Mouse (Mus musculus) ovary, adult 18-20 months (tissue): ENCODE results near the gene Ptk7.
"Not testable (repeated sequence)": the region's sequence is repeated elsewhere in the genome, so short reads cannot be mapped to it uniquely, and the experiment has no call there.

ENCODE experiments used
- DNase-seq: peaks from one replicate; pipeline ENCODE4 v3.0.0; 2022; ENCODE audit warnings: low spot score, mixed read lengths

Gene Ptk7

DNA sequence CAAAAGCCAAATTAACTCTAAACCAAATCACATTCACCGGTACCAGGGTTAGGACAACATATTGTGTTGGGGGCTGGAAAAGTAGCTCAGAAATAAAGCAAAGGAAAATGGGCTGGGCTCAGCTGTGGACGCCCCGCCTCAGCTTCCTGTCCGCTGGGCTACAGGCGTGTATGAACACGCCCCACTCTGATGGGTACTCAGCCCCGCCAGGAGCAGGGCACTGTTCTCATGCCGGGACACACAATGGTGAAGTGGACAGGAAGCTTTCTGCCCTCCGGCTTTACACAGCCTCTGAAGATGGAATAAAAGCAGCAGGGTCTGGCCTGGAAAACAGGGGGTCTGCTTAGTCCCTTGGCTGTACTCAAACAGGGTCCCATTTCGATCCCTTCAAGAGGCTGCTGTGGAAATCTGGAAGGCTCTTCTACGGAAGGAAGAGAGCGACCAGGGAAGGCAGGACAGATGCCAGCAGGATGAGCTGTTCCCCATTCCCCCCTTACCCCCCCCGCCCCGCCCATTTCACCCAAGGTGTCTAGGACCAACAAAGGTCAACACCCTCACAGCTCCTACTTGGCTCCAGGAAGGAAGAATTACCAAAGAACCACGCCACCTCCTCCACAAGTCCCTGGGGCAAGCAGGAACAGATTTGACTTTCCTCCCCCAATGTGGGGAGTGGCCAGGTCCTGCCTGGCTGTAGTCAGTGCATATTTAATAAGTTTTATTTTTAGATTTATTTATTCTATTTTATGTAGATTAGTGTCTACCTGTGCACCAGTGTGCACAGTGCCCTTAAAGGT, 19.4 kb downstream of the Ptk7 start:
- DNase-seq = no peak

- no peak for DNase-seq
These were observed 23.3 kb downstream of the Ptk7 start for GRCm38 (mm10) chr17:46605987-46606386.

DNA sequence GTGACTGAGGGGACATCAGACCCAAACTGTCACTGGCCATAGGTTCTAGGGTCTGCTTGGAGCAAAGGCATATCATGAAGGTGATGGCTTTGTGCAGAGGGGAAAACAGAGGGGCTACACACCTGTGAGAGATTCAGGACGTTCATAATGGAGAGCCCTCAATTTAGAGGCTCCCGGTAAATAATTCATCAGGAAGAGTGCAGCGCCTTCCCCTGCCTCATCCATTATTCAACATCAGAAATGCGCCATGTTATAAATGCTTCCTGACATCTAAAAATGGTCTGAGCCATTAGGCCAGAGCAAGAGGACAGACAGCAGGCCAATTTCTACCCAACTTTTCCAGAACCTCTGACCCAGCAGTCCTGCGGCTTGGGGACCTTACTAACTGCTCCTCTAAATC, 24.2 kb downstream of the Ptk7 start:
- no peak for DNase-seq

DNA sequence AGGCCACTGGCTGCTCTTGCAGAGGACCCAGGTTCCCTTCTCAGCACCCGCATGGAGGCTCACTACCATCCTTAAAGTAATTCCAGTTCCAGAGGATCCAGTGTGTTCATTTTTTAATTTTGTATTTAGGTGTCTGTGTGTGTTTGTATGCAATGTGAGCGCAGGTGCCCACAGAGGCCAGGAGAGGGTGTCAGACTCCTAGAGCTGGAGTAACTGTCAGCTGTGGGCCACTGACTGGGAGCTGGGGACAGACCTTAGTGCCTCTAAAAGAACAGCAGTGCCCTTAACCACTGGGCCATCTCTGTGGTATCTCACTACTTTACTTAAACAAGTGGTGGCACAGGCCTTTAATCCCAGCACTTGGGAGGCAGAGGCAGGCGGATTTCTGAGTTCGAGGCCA, 26.1 kb downstream of the Ptk7 start:
- no peak for DNase-seq

DNA sequence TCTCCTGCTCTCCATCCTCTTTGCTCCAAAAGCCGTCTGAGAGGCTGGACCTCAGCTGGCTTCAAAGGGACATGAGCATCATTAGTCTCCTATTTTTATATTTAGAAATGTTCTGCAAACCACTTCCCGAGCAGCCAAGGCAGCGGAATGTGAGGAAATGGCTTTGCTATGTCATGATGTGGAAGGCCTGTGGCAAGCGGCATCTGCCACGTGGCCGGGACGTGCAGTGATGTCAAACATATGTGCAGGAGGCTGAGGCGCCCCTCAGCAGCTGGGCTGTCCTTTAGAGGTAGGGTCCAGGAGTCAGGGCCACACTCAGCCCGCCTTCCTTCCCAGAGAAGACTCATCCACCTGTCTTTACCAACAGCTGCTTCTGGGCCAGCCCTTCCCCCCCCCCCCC, 27.1 kb downstream of the Ptk7 start:
- DNase-seq = no peak

- no peak for DNase-seq
These were observed 28.7 kb downstream of the Ptk7 start for GRCm38 (mm10) chr17:46600569-46600968.

DNA sequence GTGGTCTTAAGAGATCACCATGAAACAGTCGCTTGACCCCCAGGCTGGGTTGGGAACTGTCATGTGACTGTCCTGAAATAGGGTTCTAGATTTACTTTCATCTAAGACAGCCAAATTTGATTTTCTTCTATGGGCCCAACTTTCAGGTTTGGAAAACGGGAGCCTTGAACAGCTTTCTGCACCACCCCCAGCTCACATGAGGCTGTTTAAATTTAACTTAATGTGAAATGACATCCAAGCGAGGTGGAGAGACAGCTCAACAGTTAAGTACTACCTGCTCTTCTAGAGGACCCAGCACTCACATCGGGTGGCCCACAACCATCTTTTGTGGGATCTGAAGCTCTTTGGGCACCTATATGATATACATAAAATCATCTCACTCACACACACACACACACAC, 30.3 kb downstream of the Ptk7 start:
- DNase-seq = no peak

- DNase-seq = no peak
These were observed 31.3 kb downstream of the Ptk7 start for GRCm38 (mm10) chr17:46597956-46598355.

- no peak for DNase-seq
These were observed 34.0 kb downstream of the Ptk7 start for GRCm38 (mm10) chr17:46595336-46595735.

DNA sequence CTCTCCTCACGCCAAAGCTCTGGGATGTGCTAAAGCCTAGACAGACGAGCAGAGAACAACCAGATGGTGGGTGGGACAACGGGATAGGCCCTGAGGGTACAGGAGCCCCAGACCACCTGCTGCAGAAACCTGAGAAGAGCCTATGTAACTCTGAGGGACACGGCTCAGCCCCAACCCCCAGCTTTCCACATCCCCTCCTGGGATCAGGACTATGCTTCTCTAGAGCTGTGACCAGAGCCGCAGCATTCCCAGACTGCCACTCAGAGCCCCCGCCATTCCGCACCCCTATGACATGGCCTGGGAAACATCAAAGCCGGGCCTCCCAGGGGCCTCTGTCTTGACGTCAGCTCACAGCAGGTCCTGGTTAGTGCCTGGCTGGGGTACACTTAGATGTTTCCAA, 34.7 kb downstream of the Ptk7 start:
- no peak for DNase-seq

- no peak for DNase-seq
These were observed 36.2 kb downstream of the Ptk7 start for GRCm38 (mm10) chr17:46593124-46593523.

GRCm38 (mm10) chr17:46591406-46591805, 37.9 kb downstream of the Ptk7 start:
- no peak for DNase-seq

GRCm38 (mm10) chr17:46590439-46590838, 38.9 kb downstream of the Ptk7 start:
- no peak for DNase-seq

DNA sequence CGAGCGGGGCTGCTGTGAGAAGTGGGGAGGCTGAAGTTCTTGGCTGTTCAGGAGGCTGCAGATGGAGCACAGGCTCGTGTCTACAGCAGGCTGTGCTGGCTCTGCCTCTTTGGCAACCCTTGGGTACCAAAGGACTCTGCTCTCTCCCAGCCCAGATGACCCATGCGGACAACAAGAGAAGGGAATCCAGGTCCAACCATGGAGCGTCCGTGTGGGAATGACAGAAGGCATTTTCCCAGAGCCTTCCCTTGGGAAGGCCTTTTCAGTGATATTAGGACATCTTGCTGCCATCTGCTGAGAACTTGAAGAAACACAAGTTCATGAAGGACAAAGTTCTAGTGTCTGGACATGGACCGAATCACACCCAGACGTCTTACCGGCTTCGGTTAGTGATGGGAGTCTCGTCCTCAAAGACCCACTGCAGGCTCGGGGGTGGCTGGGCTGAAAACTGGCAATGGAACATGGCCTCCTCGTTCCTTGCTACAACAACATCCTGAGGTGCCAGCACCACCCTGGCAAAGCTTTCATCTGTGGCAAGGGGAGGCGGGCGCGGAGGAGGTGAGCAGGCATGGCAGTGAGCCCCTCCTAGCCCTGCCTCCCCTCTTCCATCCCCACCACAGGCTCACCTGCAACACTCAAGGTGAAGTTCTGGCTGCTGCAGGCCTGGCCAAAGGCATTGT, 39.5 kb downstream of the Ptk7 start:
- DNase-seq = no peak

DNA sequence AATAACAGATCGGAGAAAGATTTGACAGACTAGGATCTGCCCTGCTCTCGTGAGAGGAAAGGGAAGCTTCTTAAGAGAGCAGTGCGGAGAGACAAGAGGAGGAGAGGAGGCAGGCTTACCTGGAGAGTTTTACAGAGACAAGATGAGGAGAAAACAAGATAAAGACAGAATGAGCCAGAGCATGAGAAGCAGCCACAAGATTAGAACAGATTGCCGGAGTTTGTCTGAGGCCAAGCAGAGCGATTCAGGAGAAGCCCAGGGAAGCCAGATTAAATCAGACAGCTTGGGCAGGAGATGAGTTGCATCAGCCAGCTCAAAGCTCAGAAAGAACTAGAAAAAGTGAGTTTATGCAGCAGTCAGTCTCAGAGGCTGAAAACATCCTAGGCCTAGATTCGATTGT, 40.4 kb downstream of the Ptk7 start:
- DNase-seq = no peak

DNA sequence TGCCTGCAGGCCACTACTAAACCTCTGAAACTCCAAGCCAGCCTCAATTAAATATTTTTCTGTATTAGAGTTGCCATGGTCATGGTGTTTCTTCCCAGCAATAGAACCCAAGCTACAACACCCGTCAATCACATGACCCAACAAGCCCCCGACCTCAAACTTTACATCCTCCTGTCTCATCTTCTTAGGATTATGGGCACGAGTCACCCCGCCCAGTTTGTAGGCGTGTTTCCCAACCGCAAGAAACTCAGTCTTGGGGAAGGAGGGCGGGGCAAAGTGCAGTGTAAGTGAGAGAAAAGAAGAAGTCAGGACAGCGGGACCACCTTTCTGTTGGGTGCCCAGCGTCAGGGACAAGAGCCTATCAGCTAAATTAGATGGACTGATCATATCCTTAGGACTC, 41.1 kb downstream of the Ptk7 start:
- DNase-seq = no peak

DNA sequence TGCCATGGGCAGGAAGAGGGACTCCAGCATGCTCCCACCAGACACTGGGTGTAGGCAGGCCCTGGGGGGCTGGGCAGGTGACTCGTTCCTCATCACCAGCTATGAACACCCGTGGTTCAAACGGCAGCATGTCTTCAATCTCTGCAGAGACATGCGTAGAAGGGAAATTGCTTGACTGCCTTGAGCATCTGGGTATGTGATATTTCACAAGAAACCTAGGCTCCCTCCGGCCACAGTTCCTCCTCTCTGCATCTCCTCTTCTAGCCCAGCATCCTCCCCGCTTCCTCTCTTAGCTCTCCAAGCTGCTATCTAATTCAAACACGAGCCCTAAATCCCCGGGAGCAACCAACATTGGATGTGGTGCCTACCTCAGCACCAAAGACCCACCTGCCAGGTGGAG, 43.0 kb downstream of the Ptk7 start:
- no peak for DNase-seq

DNA sequence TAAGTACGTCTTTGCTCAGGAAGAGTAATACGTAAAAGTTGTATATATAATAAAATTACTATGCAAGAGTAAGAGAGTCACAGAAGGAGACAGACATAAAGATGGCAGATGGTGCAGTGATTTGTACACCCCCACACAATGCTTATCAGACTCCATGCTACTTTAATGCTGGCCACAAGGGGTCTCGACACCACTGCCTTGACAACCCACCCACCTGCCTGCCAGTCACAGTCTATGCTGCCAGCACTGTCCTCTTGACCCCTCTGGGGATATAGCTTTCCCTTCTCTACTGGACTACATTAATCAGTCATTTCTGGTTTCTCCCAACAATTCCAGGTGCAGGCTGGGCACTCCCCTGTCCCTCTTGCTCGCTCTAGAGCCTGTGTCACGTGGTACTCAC, 50.7 kb downstream of the Ptk7 start:
- no peak for DNase-seq

DNA sequence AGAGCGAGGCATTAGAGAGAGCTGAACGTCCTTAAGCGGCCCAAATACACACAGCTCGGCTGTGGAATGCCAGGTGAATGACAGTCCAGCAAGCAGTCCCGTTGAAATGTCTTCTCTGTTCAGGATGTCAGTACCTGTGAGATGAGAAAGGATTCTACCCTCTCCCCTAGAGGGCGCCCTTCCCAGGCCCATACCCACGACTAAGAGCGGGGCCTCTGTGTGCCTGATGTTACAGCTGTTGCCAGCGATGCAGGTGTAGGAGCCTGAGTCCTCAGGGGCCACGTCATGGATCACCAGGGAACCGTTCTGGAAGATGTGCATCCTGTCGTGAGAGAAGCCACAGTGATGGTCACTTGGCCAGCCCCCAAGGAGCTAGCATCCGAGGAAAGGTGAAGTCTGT, 53.2 kb downstream of the Ptk7 start:
- no peak for DNase-seq

GRCm38 (mm10) chr17:46574535-46574934, 54.8 kb downstream of the Ptk7 start:
- no peak for DNase-seq

DNA sequence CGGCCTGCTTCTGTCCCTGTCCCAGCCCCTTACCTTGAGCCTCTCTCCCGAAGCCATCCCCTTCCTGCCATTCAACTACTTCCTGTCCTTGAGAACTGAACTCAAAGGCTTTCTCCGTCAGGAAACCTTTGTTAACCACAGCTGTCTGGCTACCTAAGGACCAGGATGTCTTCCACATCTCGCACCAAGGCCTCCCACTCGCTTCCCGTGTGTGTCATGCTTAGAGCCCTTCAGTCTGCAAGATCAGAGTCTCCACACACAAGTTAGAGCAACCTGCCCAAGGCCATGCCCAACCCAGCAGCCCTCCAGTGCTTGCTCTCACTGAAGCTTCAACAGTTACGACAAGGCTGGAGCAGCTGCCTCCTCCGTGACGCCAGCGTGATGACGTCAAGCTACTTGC, 58.3 kb downstream of the Ptk7 start:
- DNase-seq = no peak

DNA sequence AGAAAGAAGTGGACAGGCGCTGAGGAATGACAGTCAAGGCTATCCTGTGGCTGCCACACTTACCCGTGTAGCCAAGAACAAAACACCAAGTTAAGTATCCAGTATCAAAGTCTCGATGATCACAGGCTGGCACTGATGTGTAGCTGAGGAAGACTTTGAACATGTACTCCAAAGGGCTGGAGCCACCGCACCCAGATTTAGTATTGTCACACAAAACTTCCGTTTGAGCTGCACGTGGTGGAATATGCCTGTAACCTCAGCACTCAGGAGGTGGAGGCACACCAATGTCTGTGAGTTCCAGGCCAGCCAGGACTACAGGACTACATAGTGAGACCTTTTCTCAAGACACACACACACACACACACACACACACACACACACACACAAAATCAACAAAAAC, 70.2 kb downstream of the Ptk7 start:
- DNase-seq = no peak

DNA sequence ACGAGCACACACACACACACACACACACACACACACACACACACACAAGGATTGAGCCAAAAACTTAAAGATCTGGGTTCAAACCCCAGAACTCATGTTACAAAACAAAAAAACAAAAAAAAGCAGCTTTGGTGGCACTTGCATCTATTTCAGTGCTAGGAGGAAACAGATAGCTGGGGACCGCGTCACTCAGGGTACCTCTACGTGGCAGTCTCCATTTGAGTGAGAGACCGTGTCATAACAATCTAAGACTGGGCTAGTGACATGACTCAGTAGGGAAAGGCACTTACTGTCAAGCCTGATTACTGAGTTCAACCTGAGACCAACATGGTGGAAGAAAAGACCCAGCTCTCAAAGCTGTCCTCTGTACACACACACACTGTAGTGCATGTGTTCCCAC, 71.2 kb downstream of the Ptk7 start:
- DNase-seq = no peak

- DNase-seq = not testable (repeated sequence)
These were observed 72.0 kb downstream of the Ptk7 start for GRCm38 (mm10) chr17:46557321-46557720.
